Mouse (Mus musculus) layer of hippocampus, postnatal 25 days (tissue): Measurements from ENCODE around the gene Gm21970. TPM values are rescaled to one million over a fixed set of nuclear protein-coding genes. Genes with fewer than 3 reads are reported as not detected.

Experiments
- DNase-seq, 2 experiments: peaks; one replicate each; pipeline ENCODE4 v3.0.0; 2022; ENCODE audit warnings: mixed read lengths in 2 of 2, low spot score in 1 of 2; ENCODE audit errors: extremely low spot score in 1 of 2
- total RNA-seq, 2 experiments: library from RNA; stranded (reverse); gene quantifications; 2 replicates each; pipeline ENCODE4 v1.2.3; 2021

The Gm21970 gene
- total RNA-seq, 2 experiments from 2014 or later: not detected

GRCm38 (mm10) chr16:91398944-91399343 lies 7.4 kb downstream of the Gm21970 start:
- DNase-seq: no peak

- no peak for DNase-seq
These were observed 10.1 kb downstream of the Gm21970 start for GRCm38 (mm10) chr16:91401569-91402165.

GRCm38 (mm10) chr16:91403784-91404183 lies 12.3 kb downstream of the Gm21970 start:
- no peak for DNase-seq

GRCm38 (mm10) chr16:91404187-91404586 lies 12.7 kb downstream of the Gm21970 start:
- DNase-seq: no peak

GRCm38 (mm10) chr16:91404828-91405577 lies 13.5 kb downstream of the Gm21970 start:
- DNase-seq: no peak

- DNase-seq: peak; percentile 26
These were observed 14.4 kb downstream of the Gm21970 start, which contains the start of gene Il10rb for GRCm38 (mm10) chr16:91405640-91406584. TSS of gene Il10rb (plus strand) at chr16:91406164.

- peak in 1 of 2 experiments; percentile 29 for DNase-seq
These were observed 15.2 kb downstream of the Gm21970 start for GRCm38 (mm10) chr16:91406585-91407220.

GRCm38 (mm10) chr16:91413102-91413844 lies 21.8 kb downstream of the Gm21970 start:
- DNase-seq: no peak

- no peak for DNase-seq
These were observed 24.1 kb downstream of the Gm21970 start for GRCm38 (mm10) chr16:91415391-91416189.

- DNase-seq: no peak
These were observed 24.8 kb downstream of the Gm21970 start for GRCm38 (mm10) chr16:91416357-91416756.

- DNase-seq: no peak
These were observed 25.4 kb downstream of the Gm21970 start for GRCm38 (mm10) chr16:91416938-91417337.

- no peak for DNase-seq
These were observed 27.0 kb downstream of the Gm21970 start for GRCm38 (mm10) chr16:91418531-91418930.

- DNase-seq: no peak
These were observed 34.3 kb downstream of the Gm21970 start for GRCm38 (mm10) chr16:91425816-91426215.

GRCm38 (mm10) chr16:91426586-91426985 lies 35.1 kb downstream of the Gm21970 start:
- no peak for DNase-seq

- DNase-seq: no peak
These were observed 35.9 kb downstream of the Gm21970 start for GRCm38 (mm10) chr16:91427461-91427860.

GRCm38 (mm10) chr16:91428259-91428865 lies 36.8 kb downstream of the Gm21970 start:
- no peak for DNase-seq

- no peak for DNase-seq
These were observed 41.3 kb downstream of the Gm21970 start for GRCm38 (mm10) chr16:91432720-91433328.

- DNase-seq: no peak
These were observed 41.9 kb downstream of the Gm21970 start for GRCm38 (mm10) chr16:91433329-91433933.
